Mouse (Mus musculus) C2C12 (cell line): ENCODE results near the gene Coq3.

Experiments used
- CEBPB ChIP-seq: IDR thresholded peaks from one replicate; pipeline ENCODE4 v1.6.1; 2011; ENCODE audit warnings: low read depth, mild to moderate bottlenecking, control low read depth, moderate library complexity
- CTCF ChIP-seq: IDR thresholded peaks from one replicate; pipeline ENCODE4 v1.5.1; 2011; ENCODE audit not compliant: control insufficient read depth, insufficient read depth, insufficient read length
- MAX ChIP-seq: IDR thresholded peaks from one replicate; pipeline ENCODE4 v1.6.1; 2011; ENCODE audit warnings: mild to moderate bottlenecking, control low read depth
- USF1 ChIP-seq: IDR thresholded peaks from one replicate; pipeline ENCODE4 v1.6.1; 2011; ENCODE audit warnings: low read depth, mild to moderate bottlenecking, control low read depth, moderate library complexity

GRCm38 (mm10) chr4:21847481-21848286, 31.8 kb upstream of the Coq3 start, which contains the start of gene Pnisr:
- TF ChIP-seq CTCF (peak; percentile 53), CEBPB (no peak), MAX (peak; percentile 61), USF1 (peak; percentile 81)
